Mouse (Mus musculus) midbrain, embryonic 12.5 days (tissue): ENCODE results near the gene Cnih3. TPM values are rescaled to one million over a fixed set of nuclear protein-coding genes. Genes with fewer than 3 reads are reported as not detected.

Source experiments
- ATAC-seq: fragments of 200-750 bp; cut with Nextera tagmentation; 2 replicates; pipeline ENCODE4 v1.8.0; 2017; ENCODE audit warnings: low read depth, moderate TSS enrichment, moderate library complexity; ENCODE audit not compliant: low FRiP score
- H3K27ac ChIP-seq: fragments of 300-500 bp; sonication (generic); replicated peaks from 2 replicates; pipeline ENCODE4 v1.5.1; 2016; ENCODE audit warnings: mild to moderate bottlenecking
- H3K27me3 ChIP-seq: fragments of 300-500 bp; sonication (generic); 2 replicates; pipeline ENCODE4 v1.6.1; 2016; ENCODE audit warnings: mild to moderate bottlenecking
- H3K36me3 ChIP-seq: fragments of 300-500 bp; sonication (generic); 2 replicates; pipeline ENCODE4 v1.6.1; 2016
- H3K4me1 ChIP-seq: fragments of 300-500 bp; sonication (generic); 2 replicates; pipeline ENCODE4 v1.6.1; 2016
- H3K4me2 ChIP-seq: fragments of 300-500 bp; sonication (generic); replicated peaks from 2 replicates; pipeline ENCODE4 v1.6.1; 2016; ENCODE audit warnings: mild to moderate bottlenecking, moderate library complexity
- H3K4me3 ChIP-seq: fragments of 300-500 bp; sonication (generic); 2 replicates; pipeline ENCODE4 v1.5.1; 2016; ENCODE audit warnings: mild to moderate bottlenecking
- H3K9ac ChIP-seq: fragments of 300-500 bp; sonication (generic); replicated peaks from 2 replicates; pipeline ENCODE4 v1.6.1; 2016; ENCODE audit warnings: mild to moderate bottlenecking, moderate library complexity
- H3K9me3 ChIP-seq: fragments of 300-500 bp; sonication (generic); 2 replicates; pipeline ENCODE4 v1.6.1; 2016; ENCODE audit warnings: mild to moderate bottlenecking
- WGBS: fragments of 180-500 bp; shearing (Covaris S2); methylation state at CpG from one replicate; pipeline ENCODE4 v1.1.7; 2016; 5-methylcytosine and 5-hydroxymethylcytosine counted together
- polyA plus RNA-seq: library from polyadenylated mRNA; unstranded; fragments of >200 nt; fragmentation: Nextera tagmentation; extraction: Ambion mirVana; gene quantifications from 2 replicates; pipeline ENCODE4 v1.2.1, GENCODE M21; 2016

Cnih3 gene
- polyA plus RNA-seq, 1 experiment from 2014 or later: 1.7 TPM

DNA sequence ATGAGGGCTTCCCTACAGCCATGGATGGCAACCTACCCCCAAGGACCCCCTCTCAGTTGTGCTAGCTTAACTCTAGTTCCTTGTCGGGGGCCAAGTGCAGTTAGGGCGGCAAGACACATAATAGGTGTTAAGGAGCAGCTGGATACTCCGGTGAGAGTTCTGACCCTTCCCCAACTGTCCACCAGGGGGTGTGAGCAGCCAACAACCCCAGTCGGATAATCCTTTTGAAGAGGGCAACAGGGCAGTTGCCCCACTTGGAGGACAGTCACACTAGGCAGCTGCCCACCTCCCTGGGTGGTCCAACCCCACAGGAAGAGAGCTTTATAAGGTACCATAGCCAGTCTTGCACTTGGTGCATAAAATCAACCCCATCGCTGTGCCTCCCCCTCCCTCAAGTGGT lies 112.6 kb downstream of the Cnih3 start:
- ATAC-seq: no peak
- no peaks in the 10 kb centered on the region for H3K4me1 ChIP-seq
- WGBS: 59% methylated on average over 5 of the region's 5 CpGs
- H3K27me3 ChIP-seq: no peaks in the 10 kb centered on the region
- no peak overlapping the region for H3K4me3 ChIP-seq
- no peaks in the 10 kb centered on the region for H3K36me3 ChIP-seq
- H3K4me2 ChIP-seq: no peak overlapping the region
- H3K27ac ChIP-seq: no peak overlapping the region
- no peaks in the 10 kb centered on the region for H3K9me3 ChIP-seq
- H3K9ac ChIP-seq: no peak overlapping the region

GRCm38 (mm10) chr1:181466040-181466439 lies 113.6 kb downstream of the Cnih3 start:
- H3K27ac ChIP-seq: no peak overlapping the region
- no peak overlapping the region for H3K4me2 ChIP-seq
- ATAC-seq: no peak
- no peak overlapping the region for H3K4me3 ChIP-seq
- H3K4me1 ChIP-seq: no peaks in the 10 kb centered on the region
- no peaks in the 10 kb centered on the region for H3K36me3 ChIP-seq
- H3K9ac ChIP-seq: no peak overlapping the region
- WGBS: 93% methylated on average over 6 of the region's 6 CpGs
- peaks cover 2% of the 10 kb centered on the region; the same call in 1 of the 2 replicates for H3K9me3 ChIP-seq
- H3K27me3 ChIP-seq: no peaks in the 10 kb centered on the region

DNA sequence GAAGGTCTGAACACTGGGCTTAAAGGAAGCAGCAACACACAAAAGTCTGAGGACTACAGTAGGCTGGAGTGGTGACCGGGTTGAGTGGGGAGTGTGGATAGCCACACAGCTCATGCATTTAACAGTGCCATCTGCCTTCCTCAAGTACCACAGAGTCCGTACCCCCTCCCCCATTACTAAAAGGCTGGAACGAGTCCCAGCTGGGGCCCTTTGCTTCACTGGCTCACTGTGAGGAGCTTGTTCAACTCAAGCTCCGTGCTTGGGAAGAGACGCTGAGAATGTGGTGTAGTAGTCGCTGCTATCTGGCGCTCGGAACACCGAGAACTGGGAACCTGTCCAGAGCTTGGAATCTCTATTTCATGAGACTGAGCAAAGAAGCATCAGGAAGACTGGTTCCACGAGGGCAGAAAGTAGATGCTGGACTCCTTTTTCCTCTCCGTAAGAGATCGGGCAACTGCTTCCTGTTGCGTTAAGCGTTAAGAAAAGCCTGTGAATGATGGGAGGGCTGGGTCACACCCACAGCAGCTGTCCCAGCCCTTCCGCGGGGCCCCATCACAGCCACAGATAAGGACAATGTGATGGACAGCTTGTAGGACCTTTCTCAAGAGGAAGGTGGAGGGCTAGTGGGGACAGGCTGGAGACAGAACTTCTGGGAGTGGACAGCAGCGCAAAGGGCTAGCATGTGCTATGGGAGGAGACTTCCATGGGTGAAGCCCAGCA lies 114.3 kb downstream of the Cnih3 start:
- Histone ChIP-seq H3K27ac (no peak overlapping the region), H3K9ac (no peak overlapping the region), H3K9me3 (peaks cover 9% of the 10 kb centered on the region; the same call in 1 of the 2 replicates), H3K36me3 (no peaks in the 10 kb centered on the region), H3K4me2 (no peak overlapping the region), H3K4me3 (no peak overlapping the region), H3K27me3 (no peaks in the 10 kb centered on the region), H3K4me1 (no peaks in the 10 kb centered on the region)
- WGBS: 81% methylated on average over 17 of the region's 17 CpGs
- ATAC-seq: no peak

- WGBS: 96% methylated on average over 6 of the region's 6 CpGs
Observed at GRCm38 (mm10) chr1:181467321-181467670, 114.9 kb downstream of the Cnih3 start.

DNA sequence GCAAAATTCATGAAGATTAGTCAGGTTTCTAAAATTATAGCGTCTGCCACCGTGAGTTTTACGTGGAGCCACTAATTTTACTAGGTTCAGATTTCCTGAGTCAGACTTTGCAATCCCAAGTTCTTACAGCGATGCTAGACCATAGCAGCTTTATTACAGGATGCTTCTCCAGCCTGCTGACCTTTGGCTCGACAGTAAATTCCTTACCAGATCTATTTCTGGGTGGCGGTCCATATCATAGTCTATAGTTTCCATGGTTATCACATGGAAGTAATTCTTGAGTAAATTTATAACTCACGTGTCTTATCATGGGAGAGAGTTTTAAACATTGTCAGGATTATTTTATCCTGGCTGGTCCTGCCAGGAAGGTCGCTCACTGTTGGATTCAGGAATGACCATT lies 117.0 kb downstream of the Cnih3 start:
- Histone ChIP-seq H3K4me1 (no peaks in the 10 kb centered on the region), H3K9me3 (peaks cover 10% of the 10 kb centered on the region; the same call in 1 of the 2 replicates), H3K27ac (no peak overlapping the region), H3K27me3 (no peaks in the 10 kb centered on the region), H3K9ac (no peak overlapping the region), H3K36me3 (no peaks in the 10 kb centered on the region), H3K4me3 (no peak overlapping the region), H3K4me2 (no peak overlapping the region)
- WGBS: 86% methylated on average over 8 of the region's 8 CpGs
- no peak for ATAC-seq

More at GRCm38 (mm10) chr1:181467321-181467670, 114.9 kb downstream of the Cnih3 start:
- H3K9me3 ChIP-seq: peaks cover 10% of the 10 kb centered on the region; the same call in 1 of the 2 replicates
- no peaks in the 10 kb centered on the region for H3K27me3 ChIP-seq
- no peak overlapping the region for H3K4me2 ChIP-seq
- H3K9ac ChIP-seq: no peak overlapping the region
- no peaks in the 10 kb centered on the region for H3K4me1 ChIP-seq
- H3K27ac ChIP-seq: no peak overlapping the region
- H3K4me3 ChIP-seq: no peak overlapping the region
- no peak for ATAC-seq
- no peaks in the 10 kb centered on the region for H3K36me3 ChIP-seq

DNA sequence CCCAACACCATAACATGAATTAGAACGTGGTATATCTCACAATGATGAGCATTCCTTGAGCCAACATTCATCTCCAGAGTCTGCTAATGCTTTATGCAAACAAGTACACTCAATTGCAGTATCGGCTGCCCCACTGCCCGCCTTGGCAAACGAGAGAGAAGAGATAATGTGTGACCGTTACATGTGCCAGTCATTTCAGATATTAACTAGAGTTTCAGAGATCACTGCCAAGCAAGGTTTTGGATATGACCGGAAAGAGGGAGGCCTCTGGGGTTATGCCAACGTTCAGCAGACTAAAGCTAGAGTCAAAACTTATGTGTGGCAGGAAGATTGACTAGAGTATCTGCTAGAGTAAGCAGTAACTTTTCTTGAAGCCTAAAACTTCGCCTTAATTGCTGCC lies 123.7 kb downstream of the Cnih3 start:
- no peak overlapping the region for H3K9ac ChIP-seq
- no peaks in the 10 kb centered on the region; the same call in 1 of the 2 replicates for H3K4me1 ChIP-seq
- H3K27ac ChIP-seq: no peak overlapping the region
- peaks cover 8% of the 10 kb centered on the region; the same call in 1 of the 2 replicates for H3K9me3 ChIP-seq
- no peak for ATAC-seq
- H3K36me3 ChIP-seq: no peaks in the 10 kb centered on the region
- no peak overlapping the region for H3K4me2 ChIP-seq
- no peaks in the 10 kb centered on the region for H3K27me3 ChIP-seq
- H3K4me3 ChIP-seq: no peak overlapping the region
- WGBS: 78% methylated on average over 8 of the region's 8 CpGs

DNA sequence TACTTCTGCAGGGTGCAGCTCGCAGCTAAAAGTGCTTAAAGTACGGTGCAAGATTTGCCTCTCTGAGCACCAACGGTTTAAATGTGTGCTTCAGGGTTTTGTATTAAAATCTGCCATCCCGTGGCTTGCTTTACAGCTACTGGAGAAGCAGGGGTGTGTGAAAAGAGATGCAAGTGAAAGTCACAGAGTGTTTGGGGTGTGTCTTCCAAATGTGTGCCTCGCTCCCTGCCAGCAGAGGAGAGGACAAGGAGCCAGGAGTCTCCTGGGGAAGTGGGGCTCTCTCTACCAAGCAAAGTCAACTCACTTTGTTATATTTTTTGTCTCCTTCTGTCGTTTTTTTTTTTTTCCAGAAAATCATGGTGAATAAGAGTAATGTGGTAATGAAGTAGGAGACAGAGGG lies 124.1 kb downstream of the Cnih3 start:
- Histone ChIP-seq H3K4me1 (no peaks in the 10 kb centered on the region; the same call in 1 of the 2 replicates), H3K9me3 (peaks cover 4% of the 10 kb centered on the region; the same call in 1 of the 2 replicates), H3K4me3 (no peak overlapping the region), H3K4me2 (no peak overlapping the region), H3K27ac (no peak overlapping the region), H3K27me3 (no peaks in the 10 kb centered on the region), H3K9ac (no peak overlapping the region), H3K36me3 (no peaks in the 10 kb centered on the region)
- WGBS: 85% methylated on average over 6 of the region's 6 CpGs
- no peak for ATAC-seq

DNA sequence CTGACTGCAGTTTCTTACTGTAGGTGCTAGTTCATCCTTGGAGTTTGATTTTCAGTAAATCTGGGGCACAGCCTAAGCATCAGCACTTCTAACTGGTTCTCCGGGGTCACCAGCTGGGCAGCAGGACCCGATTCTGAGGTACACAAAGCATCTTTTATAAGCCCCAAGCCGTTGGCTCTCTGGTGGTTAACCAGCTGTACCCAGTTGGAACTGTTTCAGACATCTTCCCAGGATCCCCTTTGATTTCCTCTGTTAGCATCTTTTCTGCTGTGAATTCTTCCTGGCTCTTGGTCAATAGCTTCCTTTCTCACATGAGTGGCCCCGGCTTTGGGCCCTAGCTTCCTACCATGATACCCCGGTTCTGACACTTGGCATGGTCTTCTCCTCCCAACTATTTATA lies 132.3 kb downstream of the Cnih3 start:
- Histone ChIP-seq H3K9ac (no peak overlapping the region), H3K9me3 (no peaks in the 10 kb centered on the region), H3K4me1 (no peaks in the 10 kb centered on the region; the same call in 1 of the 2 replicates), H3K27ac (no peak overlapping the region), H3K27me3 (no peaks in the 10 kb centered on the region), H3K36me3 (no peaks in the 10 kb centered on the region), H3K4me3 (no peak overlapping the region), H3K4me2 (no peak overlapping the region)
- no peak for ATAC-seq
- WGBS: 80% methylated on average over 5 of the region's 5 CpGs

GRCm38 (mm10) chr1:181503471-181503870 lies 151.0 kb downstream of the Cnih3 start:
- Histone ChIP-seq H3K4me1 (no peaks in the 10 kb centered on the region), H3K9me3 (no peaks in the 10 kb centered on the region), H3K27me3 (no peaks in the 10 kb centered on the region), H3K4me3 (no peak overlapping the region), H3K9ac (no peak overlapping the region), H3K4me2 (no peak overlapping the region), H3K36me3 (no peaks in the 10 kb centered on the region), H3K27ac (no peak overlapping the region)
- WGBS: 91% methylated on average over 2 of the region's 2 CpGs
- ATAC-seq: no peak

DNA sequence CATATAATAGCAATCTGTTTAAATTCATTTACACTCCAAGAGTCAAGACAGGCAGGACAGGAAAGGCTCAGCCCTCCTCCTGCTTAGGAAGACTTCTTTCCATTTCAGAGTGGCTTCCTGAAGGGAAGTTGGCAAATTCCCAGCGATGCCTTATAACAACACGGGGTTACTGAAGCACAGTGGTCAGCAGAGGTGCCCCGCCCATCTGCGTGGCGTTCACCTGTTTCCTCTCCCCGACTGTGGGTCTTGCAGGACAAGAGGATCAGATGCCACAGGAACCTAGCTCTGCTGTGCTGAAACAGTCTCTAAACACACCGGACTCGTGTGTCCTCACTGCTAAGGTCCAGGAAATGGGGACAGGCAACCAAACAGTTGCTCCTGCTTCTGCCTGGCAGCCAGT lies 152.9 kb downstream of the Cnih3 start:
- Histone ChIP-seq H3K9ac (no peak overlapping the region), H3K36me3 (no peaks in the 10 kb centered on the region), H3K4me2 (no peak overlapping the region), H3K4me1 (no peaks in the 10 kb centered on the region), H3K27ac (no peak overlapping the region), H3K27me3 (no peaks in the 10 kb centered on the region), H3K9me3 (no peaks in the 10 kb centered on the region), H3K4me3 (no peak overlapping the region)
- 77% methylated on average over 8 of the region's 8 CpGs for WGBS
- no peak for ATAC-seq
